ENCODE assay signal across 45 mouse cellular contexts in genomic region chr16:24042216-24042615, GRCm38 (mm10). TPM values are rescaled to one million over a fixed set of nuclear protein-coding genes. Genes with fewer than 3 reads are reported as not detected.
"Had no signal": no experiment of that assay in that cellular context is flagged by ENCODE, and none has a peak within 500 bp of the region (broad histone marks: within the 10 kb centered on the region; RNA-seq: fewer than 3 reads in every experiment).

No protein-coding gene starts in this region.

- H3K27ac ChIP-seq: heart, embryonic 10.5 days; heart, embryonic 13.5 days; heart, embryonic 15.5 days; hindbrain, embryonic 10.5 days; hindbrain, embryonic 12.5 days; hindbrain, embryonic 13.5 days; hindbrain, embryonic 14.5 days; hindbrain, embryonic 15.5 days; hindbrain, postnatal 0 days; intestine, embryonic 15.5 days; kidney, embryonic 15.5 days; kidney, postnatal 0 days; layer of hippocampus, adult 2 months; left cerebral cortex, adult 2 months had no signal

- H3K4me3 ChIP-seq: heart, embryonic 10.5 days; heart, embryonic 12.5 days; heart, embryonic 13.5 days; heart, embryonic 15.5 days; hindbrain, embryonic 10.5 days; hindbrain, embryonic 12.5 days; hindbrain, embryonic 13.5 days; hindbrain, embryonic 15.5 days; intestine, embryonic 15.5 days; kidney, embryonic 15.5 days; layer of hippocampus, adult 2 months; left cerebral cortex, adult 2 months had no signal

- H3K9me3 ChIP-seq: heart, embryonic 10.5 days; heart, embryonic 12.5 days; heart, embryonic 13.5 days; heart, embryonic 15.5 days; hindbrain, embryonic 10.5 days; hindbrain, embryonic 12.5 days; hindbrain, embryonic 13.5 days; hindbrain, embryonic 15.5 days; intestine, embryonic 15.5 days; kidney, embryonic 15.5 days had no signal

- ATAC-seq: hindbrain, embryonic 16.5 days; hindbrain, postnatal 0 days; inflammation-experienced regulatory T-cells, adult 6 months; intestine, embryonic 15.5 days; intestine, embryonic 16.5 days; intestine, postnatal 0 days had no signal

- H3K27me3 ChIP-seq: heart, embryonic 12.5 days; heart, embryonic 13.5 days; heart, embryonic 15.5 days; hindbrain, embryonic 12.5 days; hindbrain, embryonic 13.5 days; hindbrain, embryonic 15.5 days; intestine, embryonic 15.5 days; kidney, embryonic 15.5 days had no signal

- H3K4me1 ChIP-seq: heart, embryonic 10.5 days; heart, embryonic 12.5 days; heart, embryonic 13.5 days; heart, embryonic 15.5 days; hindbrain, embryonic 10.5 days; hindbrain, embryonic 12.5 days; hindbrain, embryonic 13.5 days; hindbrain, embryonic 15.5 days; intestine, embryonic 15.5 days; kidney, embryonic 15.5 days had no signal

- H3K4me2 ChIP-seq: heart, embryonic 12.5 days; heart, embryonic 13.5 days; heart, embryonic 15.5 days; hindbrain, embryonic 12.5 days; hindbrain, embryonic 13.5 days; hindbrain, embryonic 14.5 days; hindbrain, embryonic 15.5 days; intestine, embryonic 15.5 days; kidney, embryonic 15.5 days had no signal

- H3K9ac ChIP-seq: heart, embryonic 12.5 days; heart, embryonic 13.5 days; heart, embryonic 15.5 days; hindbrain, embryonic 12.5 days; hindbrain, embryonic 13.5 days; hindbrain, embryonic 14.5 days; hindbrain, embryonic 15.5 days; intestine, embryonic 15.5 days; kidney, embryonic 15.5 days had no signal

- H3K36me3 ChIP-seq: heart, embryonic 10.5 days; heart, embryonic 12.5 days; heart, embryonic 13.5 days; heart, embryonic 15.5 days; hindbrain, embryonic 10.5 days; hindbrain, embryonic 12.5 days; hindbrain, embryonic 13.5 days; hindbrain, embryonic 15.5 days; intestine, embryonic 15.5 days; kidney, embryonic 15.5 days had no signal

- DNase-seq: heart, postnatal 10 days; heart, postnatal 14 days; heart, postnatal 36 days; heart, postnatal 4 days; kidney, postnatal 10 days; kidney, postnatal 14 days; kidney, postnatal 4 days; layer of hippocampus, adult 9-11 months; layer of hippocampus, postnatal 36 days had no signal

RNA-seq across cellular contexts. Expression of gene Gm37419, which starts 53.9 kb away (rescaled TPM):
- total RNA-seq: heart, postnatal 10 days; heart, postnatal 14 days; heart, postnatal 25 days; heart, postnatal 36 days; heart, postnatal 4 days; hematopoietic stem cell, adult 5-6 weeks; hindbrain, postnatal 0 days; layer of hippocampus, adult 18-20 months; layer of hippocampus, adult 2 months; layer of hippocampus, adult 8-10 months; layer of hippocampus, postnatal 10 days; layer of hippocampus, postnatal 14 days; layer of hippocampus, postnatal 25 days; layer of hippocampus, postnatal 36 days; left cerebral cortex, adult 18-20 months; left cerebral cortex, adult 2 months; left cerebral cortex, adult 8-10 months had no signal
- polyA plus RNA-seq: heart, embryonic 10.5 days; heart, embryonic 12.5 days; heart, embryonic 13.5 days; heart, embryonic 14.5 days; heart, embryonic 15.5 days; heart, embryonic 16.5 days; heart, postnatal 0 days; hindbrain, embryonic 10.5 days; hindbrain, embryonic 11.5 days; hindbrain, embryonic 12.5 days; hindbrain, embryonic 13.5 days; hindbrain, embryonic 14.5 days; hindbrain, embryonic 15.5 days; hindbrain, embryonic 16.5 days; hindbrain, postnatal 0 days; inflammation-experienced regulatory T-cells, adult 6 months; intestine, embryonic 14.5 days; intestine, embryonic 15.5 days; intestine, embryonic 16.5 days; intestine, postnatal 0 days; kidney, embryonic 14.5 days; kidney, embryonic 15.5 days; kidney, embryonic 16.5 days; kidney, postnatal 0 days; large intestine, adult 2 months had no signal
